Mouse (Mus musculus): ENCODE measurements at regions not wholly inside any gene's neighbourhood (a gene's known extent, or its start where the extent isn't known, plus 50 kb on each side); places are given as distances from the start of the nearest gene placed in this dataset.

GRCm38 (mm10) chr4:95487969-95488368 is 69.3 kb upstream of the Fggy start:
- TF ChIP-seq CTCF (IDR thresholded peaks at IDR 0.05), result no peak
- TF ChIP-seq POLR2A (IDR thresholded peaks at IDR 0.05; ENCODE audit: insufficient read depth, low read depth, low read length), result no peak
- TF ChIP-seq EP300 (IDR thresholded peaks at IDR 0.05; ENCODE audit: insufficient read depth, low read depth, low read length), result no peak
